Mouse (Mus musculus): Measurements from ENCODE around the gene Mettl18.

- TF ChIP-seq CTCF (IDR thresholded peaks at IDR 0.05; ENCODE audit: low read depth, low read length) (no peak), TAL1 (conservative IDR thresholded peaks at IDR 0.05; ENCODE audit: low read depth, low read length) (no peak), GATA1 (IDR thresholded peaks at IDR 0.05; ENCODE audit: borderline replicate concordance, low read length) (no peak), POLR2AphosphoS5 (IDR thresholded peaks at IDR 0.05; ENCODE audit: insufficient replicate concordance, low read depth, low read length) (no peak), GATA2 (IDR thresholded peaks at IDR 0.05; ENCODE audit: borderline replicate concordance, low read depth, low read length) (no peak)
Measured at GRCm38 (mm10) chr1:163994173-163994720, 442 bp upstream of the Mettl18 start.

All from G1E (cell line).